Mouse (Mus musculus) cerebellum, adult 2 months (tissue): ENCODE data around the gene Fermt3.

Experiments
- CTCF ChIP-seq: fragments of 200-500 bp; IDR thresholded peaks from 2 replicates; pipeline ENCODE4 v1.5.1; 2011; ENCODE audit warnings: low read depth, mild to moderate bottlenecking, control low read depth, low read length, moderate library complexity, borderline replicate concordance; ENCODE audit not compliant: insufficient read depth
- POLR2A ChIP-seq: fragments of 200-500 bp; IDR thresholded peaks from 2 replicates; pipeline ENCODE4 v1.6.1; 2011; ENCODE audit warnings: low read length, control low read depth, borderline replicate concordance; ENCODE audit not compliant: insufficient read depth

GRCm38 (mm10) chr19:7057126-7057721, 38.0 kb upstream of the Fermt3 start:
- TF ChIP-seq CTCF (no peak), POLR2A (no peak)
